Mouse (Mus musculus) embryo, embryonic 10 days (tissue): ENCODE data around the gene Etnk1.

Experiments
- DNase-seq: peaks from one replicate; pipeline ENCODE4 v3.0.0-alpha.2; 2015; ENCODE audit warnings: low spot score

Etnk1 gene

GRCm38 (mm10) chr6:143216221-143216620, 49.2 kb downstream of the Etnk1 start:
- DNase-seq: no peak

- peak; percentile 83 for DNase-seq
Observed at GRCm38 (mm10) chr6:143219347-143219746, 52.3 kb downstream of the Etnk1 start.

DNA sequence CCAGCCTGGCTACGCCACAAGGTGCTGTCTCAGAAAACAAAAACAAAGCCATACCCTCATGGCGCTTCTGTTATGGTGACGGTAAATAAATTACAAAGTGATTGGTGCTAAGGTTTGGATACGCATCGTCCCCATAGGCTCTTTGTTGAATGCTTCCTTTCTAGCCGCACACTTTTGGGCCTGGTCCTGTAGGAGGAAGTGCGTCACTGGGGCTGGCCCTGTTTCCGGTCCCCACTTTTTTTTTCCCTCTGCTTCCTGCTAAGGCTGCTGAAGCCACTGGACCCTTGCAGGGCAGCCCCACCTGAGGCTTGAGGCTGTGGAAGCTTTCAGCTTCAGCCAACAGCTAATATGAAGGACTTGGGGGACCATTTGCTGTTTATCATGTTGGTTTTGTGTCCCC, 54.2 kb downstream of the Etnk1 start:
- no peak for DNase-seq

DNA sequence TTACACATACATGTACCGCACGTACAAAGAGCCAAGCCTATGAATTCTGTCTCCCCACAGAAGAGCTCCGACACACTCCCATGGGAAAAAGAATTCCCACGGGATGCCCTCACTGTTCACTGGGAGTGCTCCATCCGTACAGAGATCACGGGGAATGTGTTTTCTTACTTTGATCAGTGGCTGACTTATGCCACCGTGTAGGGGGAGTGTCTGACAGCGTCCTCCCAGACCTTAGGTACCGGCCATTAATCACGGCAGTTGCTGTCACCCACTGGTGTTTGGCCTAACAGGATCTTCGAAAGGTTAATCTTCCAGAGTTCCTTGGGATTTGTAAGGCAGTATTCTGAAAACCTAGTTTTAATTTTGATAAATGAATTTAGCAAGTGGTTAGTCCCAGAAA, 57.0 kb downstream of the Etnk1 start:
- DNase-seq: peak; percentile 42

DNA sequence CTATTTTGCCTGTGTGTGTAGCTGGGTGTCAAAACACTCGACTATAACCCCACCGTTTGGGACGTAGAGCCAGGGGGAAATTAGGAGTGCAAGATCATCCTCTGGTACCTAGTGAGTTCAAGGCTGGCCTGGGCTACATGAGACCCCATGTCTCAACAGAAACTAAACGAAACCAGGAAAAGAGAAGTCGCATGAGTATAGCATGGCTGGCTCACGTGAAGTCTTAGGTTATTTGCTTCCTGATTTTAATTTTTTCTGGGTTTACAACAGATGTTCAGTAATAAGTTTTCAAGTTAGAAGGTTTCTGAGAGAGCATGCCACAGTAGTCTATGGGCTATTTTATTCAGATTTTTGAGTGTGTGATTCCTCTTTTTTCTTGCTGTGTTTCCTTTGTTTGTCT, 57.9 kb downstream of the Etnk1 start:
- no peak for DNase-seq

- DNase-seq: no peak
Observed at GRCm38 (mm10) chr6:143228696-143229095, 61.7 kb downstream of the Etnk1 start.

DNA sequence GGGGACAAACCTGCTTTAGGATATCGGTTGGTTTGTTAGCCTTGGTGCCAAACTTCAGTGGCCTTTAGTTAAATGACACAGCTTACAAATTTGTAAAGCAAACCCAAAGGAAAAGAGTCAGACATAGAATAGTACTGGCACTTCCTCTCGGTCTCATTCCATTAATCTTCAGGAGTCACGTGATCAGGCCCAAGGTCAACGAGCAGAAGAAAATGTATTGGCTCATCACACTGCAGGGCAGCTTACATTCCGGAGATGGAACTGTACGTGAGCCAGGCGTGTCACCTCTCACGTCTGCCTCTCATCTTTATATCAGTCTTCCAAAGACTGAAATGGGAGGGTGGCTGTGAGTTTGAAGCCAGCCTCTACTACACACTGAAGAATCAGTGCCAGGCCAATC, 62.9 kb downstream of the Etnk1 start:
- no peak for DNase-seq

GRCm38 (mm10) chr6:143230888-143231287, 63.9 kb downstream of the Etnk1 start:
- DNase-seq: no peak

- no peak for DNase-seq
Observed at GRCm38 (mm10) chr6:143232718-143233117, 65.7 kb downstream of the Etnk1 start.

GRCm38 (mm10) chr6:143234868-143235267, 67.8 kb downstream of the Etnk1 start:
- DNase-seq: no peak

- DNase-seq: no peak
Observed at GRCm38 (mm10) chr6:143239362-143240074, 72.5 kb downstream of the Etnk1 start.

- DNase-seq: no peak
Observed at GRCm38 (mm10) chr6:143243191-143243590, 76.2 kb downstream of the Etnk1 start.

GRCm38 (mm10) chr6:143257921-143258320, 90.9 kb downstream of the Etnk1 start:
- DNase-seq: no peak

DNA sequence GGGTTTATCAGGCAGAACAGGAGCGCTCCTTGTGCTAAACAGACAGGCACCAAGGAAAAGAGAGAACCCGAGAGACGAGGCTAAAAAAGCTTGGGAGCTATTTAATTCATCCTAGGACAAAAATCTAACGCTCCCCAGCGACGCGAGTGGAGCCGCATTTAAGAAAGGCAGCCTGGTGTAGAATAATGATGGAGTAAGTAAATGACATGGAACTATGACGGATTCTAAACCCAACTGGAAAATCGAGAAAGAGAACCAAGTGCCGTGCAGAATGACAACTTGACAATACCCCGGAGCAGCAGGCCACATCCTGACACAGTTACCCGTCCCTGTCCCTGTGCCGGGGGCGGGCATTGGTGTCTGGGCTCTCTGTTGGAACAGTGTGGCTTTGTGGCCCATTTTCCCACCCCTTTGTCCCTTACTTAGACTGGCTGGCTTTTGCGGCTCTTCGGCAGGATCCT, 92.2 kb downstream of the Etnk1 start:
- DNase-seq: peak; percentile 50

DNA sequence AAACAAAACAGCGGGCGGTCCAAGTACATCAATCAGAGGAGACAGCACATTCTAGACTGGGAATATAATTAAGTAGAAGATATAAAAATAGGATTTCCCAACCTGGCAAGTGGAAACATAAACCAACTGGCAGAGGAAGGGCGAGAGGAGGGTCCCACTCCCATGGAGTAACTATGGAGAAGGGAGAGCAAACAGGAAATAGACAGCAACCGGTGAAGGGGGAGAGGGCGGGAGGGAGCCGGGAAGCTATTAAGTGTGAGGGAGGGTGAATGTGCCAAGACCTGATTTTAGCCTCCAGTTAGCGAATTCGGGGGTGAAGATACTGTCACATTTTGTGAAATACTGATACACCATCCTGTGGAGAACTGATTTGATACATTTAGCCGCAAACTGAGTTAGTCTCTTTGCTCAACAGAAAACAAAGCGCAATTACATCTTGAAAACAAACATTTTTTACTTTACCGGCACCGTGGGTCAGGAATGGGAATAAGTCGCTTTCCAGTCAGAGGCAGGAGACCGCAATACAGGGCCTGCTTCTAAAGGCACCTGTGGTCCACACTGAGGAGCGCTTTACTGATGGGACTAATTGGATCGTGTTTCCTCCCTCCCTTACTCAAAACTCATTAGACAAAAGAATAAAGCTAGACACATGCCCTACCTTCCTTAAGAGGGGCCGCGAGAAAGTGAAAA, 93.0 kb downstream of the Etnk1 start:
- DNase-seq: peak; percentile 38

DNA sequence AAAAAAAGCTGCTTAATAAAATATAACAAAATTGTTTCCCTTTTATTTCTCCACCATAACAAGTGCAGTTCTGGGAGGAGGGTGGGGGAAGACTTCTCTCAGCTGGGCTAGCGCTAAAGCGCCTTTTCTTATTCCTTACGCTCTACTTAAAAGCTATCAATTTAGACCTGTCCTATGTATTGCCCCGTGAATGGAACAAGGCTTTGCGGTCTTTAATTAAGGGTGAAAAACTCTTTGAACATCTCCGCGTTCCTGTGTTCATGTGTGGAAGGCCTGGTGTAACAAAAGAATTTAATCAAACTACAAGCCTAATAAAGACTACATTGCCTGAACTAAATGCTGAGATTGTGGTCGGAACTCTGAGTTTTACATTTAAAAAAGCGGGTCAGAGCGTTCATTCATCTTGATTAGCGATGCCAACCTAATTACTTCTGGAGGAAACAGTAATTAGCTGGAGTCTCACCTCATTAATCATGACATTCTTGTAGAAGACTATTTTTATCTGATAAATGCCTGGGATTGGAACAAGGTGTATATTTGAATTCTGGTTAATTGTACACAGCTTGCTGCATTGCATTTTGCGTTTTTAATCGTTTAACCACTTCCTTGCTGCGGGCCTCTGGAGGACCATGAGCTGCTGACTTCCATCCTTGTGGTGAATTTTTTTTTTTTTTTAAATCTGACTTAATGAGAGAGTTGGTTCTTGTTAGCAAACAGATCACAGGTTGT, 93.7 kb downstream of the Etnk1 start:
- no peak for DNase-seq

DNA sequence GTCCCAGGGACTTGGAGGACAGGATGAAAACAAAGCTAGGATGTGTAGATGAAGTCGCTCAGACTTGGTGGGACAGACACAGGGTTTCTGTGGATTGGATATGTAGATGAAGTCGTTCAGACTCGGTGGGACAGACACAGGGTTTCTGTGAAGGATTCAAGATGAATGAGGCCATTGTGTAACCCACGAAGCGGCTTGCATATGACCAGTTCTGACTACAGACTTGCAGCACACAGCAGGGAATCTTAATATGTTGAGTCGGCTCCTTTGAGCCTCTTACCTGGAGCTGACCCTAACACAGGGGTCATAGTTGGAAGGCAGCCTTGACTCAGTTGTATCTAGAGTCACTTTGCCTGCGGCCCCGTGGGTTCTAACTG, 94.3 kb downstream of the Etnk1 start:
- DNase-seq: peak; percentile 23

GRCm38 (mm10) chr6:143265482-143265881, 98.5 kb downstream of the Etnk1 start:
- no peak for DNase-seq

- DNase-seq: no peak
Observed at GRCm38 (mm10) chr6:143279222-143279621, 112.2 kb downstream of the Etnk1 start.
